Mouse (Mus musculus) adrenal gland, postnatal 10 days (tissue): ENCODE results near the gene Mapkapk5. TPM values are rescaled to one million over a fixed set of nuclear protein-coding genes. Genes with fewer than 3 reads are reported as not detected.

ENCODE experiments used
- DNase-seq: peaks from one replicate; pipeline ENCODE4 v3.0.0; 2021; ENCODE audit warnings: mixed read lengths
- long read RNA-seq, 2 experiments: library from polyadenylated mRNA; stranded (forward); transcript quantifications; one replicate each; pipeline ENCODE4 v2.0.0; 2021
- total RNA-seq, 2 experiments: library from RNA; stranded (reverse); gene quantifications; 2 replicates each; pipeline ENCODE4 v1.2.3; 2021

Mapkapk5 gene
- 10 to 100 TPM; 82.2 to 90.6 TPM for total RNA-seq
- long read RNA-seq, experiment 1, transcript Mapkapk5-201 (14 exons, 2,234 nt) = major isoform, 12 of 28 reads
- long read RNA-seq, experiment 1, transcript Mapkapk5-204 (14 exons, 1,513 nt) = minor isoform, 9 of 28 reads
- long read RNA-seq, experiment 1, partial matches to known transcripts = 3 of 28 reads
- long read RNA-seq, experiment 1, other reads (novel, unspliced or antisense) = 2 of 28 reads
- long read RNA-seq, experiment 2, transcript Mapkapk5-201 (14 exons, 2,234 nt) = major isoform, 5 of 10 reads
- long read RNA-seq, experiment 2, partial matches to known transcripts = 2 of 10 reads
- long read RNA-seq, experiment 2, other reads (novel, unspliced or antisense) = 2 of 10 reads

DNA sequence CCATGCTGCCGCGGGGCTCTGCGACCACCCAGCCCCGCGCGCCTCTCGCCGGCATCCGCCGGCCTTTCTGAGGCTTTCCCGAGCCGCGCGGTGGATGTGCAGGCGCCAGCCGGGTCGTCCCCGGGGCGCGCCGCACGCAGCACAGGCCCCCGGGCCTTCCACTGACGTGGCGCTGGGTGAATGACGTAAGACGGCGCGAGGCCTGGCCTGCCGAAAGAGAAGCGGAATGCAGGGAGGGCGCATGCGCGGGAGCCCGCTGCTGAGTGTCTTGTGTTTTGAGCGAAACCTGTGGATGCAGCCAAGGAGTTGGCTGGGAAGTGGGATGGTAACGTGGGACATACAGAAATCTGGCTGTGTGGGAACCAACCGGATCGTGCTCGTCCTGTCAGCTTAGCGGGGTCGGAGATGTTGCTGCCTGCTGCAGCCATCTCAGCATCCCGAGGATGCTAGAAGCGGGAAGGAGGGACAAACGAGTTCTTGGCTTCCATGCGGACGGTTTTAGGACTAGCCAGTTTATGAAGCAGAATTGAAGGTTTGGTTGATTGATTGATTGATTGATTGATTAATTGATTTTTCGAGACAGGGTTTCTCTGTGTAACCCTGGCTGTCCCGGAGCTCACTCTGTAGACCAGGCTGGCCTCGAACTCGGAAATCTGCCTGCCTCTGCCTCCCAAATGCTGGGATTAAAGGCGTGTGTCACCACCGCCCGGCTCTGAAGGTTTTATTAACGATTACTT is at the start of gene Mapkapk5:
Gene Mapkapk5, minus strand, starts transcription at position 113 of the 737 bp plus-strand sequence.
- DNase-seq = peak; percentile 99

DNA sequence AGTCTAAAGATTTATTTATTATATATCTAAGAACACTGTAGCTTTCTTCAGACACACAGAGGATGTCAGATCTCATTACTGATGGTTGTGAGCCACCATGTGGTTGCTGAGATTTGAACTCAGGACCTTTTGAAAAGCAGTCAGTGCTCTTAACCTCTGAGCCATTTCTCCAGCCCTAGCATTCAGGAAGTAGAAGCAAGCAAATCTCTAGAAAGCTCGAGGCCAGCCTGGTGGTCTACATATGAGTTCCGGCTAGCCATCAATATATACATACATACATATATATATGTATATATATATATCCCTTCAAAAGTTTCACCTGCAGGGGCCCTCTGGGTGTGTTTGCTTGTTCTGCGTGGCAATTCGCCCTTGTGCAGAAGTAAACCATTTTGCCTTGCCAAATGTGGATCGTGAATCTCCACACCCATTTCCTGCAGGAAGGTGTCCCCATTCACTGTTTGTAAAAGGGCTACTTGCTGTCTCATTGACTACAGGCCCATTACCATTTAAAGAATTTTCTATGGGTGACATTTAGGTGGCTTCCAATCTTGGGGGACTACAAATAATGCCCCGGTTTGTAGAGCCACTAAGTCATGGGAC is 49.1 kb upstream of the Mapkapk5 start:
- DNase-seq = no peak

DNA sequence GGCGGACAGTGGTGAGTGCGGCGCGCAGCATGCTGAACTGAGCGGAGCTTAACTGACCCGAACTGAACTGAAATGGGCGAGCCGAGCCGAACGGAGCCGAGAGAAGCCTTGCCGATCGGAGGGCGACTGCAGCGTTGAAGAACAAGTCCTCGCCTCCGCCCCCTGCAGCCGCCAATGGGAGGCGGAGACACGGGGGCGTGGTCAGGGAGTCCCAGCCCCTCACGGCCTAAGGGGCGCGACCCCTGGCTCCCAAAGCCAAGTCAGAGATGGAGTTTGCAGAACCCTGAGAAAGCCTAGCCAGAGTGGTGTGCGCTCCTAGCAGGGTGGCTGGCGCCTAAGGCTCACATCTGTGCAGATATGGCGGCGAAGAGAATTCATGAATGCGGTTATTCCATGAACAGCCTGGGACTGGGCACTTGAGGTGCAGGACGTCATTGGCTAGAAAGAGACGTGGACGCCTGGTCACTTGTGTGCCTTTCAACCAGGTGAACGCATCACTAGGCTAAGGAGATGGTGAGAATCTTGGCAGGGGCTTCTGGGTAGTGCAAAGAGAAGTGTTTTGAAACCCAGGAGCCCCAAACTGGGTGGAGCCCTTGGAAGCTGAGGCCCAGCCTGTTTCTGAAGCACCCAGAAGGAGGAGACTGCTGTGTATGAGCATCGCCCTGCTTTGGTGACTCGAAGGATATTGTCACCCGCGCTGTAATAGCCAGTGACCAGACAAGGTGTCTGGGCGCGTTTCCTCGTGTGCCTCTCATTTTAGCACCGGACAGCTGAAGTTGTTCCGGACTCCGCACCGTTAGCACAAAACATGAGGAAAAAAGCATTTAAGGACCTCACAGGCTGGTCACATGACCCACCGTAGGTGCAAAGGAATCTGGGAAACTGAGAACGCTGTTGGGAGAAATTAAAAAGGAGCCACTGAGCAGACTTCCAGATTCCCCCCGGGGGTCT is 48.0 kb upstream of the Mapkapk5 start, which contains the start of gene Aldh2:
Gene Aldh2, minus strand, starts transcription at position 374 of the 951 bp plus-strand sequence.
- DNase-seq = peak; percentile 93

DNA sequence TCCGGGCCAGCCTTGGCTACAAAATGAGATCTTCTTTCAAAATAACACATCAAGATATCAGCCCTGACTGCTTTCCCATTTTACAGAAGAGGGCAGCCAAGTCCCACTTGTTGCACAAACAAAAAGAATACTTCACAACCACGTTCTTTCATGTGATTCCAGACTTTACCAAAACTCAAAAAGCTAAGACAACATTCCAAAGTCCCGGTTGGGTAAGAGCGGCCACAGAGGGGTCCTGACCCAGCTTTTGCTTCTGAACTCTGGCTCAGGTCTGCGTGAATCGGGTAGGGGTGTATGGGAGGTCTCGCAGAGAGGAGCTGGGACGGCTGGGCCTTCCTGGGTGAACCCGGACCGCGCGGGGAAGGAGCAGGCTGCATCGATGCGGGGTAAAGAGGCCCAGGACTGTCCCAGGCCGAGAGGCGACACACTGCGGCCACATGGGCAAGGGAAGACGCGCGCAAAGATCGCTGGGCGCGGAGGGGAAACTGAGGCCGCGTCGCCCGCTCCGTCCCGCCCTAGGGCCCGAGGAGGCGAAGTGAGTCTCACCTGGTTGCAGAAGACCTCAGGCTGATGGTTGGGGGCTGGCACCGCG is 47.2 kb upstream of the Mapkapk5 start:
- peak; percentile 53 for DNase-seq

DNA sequence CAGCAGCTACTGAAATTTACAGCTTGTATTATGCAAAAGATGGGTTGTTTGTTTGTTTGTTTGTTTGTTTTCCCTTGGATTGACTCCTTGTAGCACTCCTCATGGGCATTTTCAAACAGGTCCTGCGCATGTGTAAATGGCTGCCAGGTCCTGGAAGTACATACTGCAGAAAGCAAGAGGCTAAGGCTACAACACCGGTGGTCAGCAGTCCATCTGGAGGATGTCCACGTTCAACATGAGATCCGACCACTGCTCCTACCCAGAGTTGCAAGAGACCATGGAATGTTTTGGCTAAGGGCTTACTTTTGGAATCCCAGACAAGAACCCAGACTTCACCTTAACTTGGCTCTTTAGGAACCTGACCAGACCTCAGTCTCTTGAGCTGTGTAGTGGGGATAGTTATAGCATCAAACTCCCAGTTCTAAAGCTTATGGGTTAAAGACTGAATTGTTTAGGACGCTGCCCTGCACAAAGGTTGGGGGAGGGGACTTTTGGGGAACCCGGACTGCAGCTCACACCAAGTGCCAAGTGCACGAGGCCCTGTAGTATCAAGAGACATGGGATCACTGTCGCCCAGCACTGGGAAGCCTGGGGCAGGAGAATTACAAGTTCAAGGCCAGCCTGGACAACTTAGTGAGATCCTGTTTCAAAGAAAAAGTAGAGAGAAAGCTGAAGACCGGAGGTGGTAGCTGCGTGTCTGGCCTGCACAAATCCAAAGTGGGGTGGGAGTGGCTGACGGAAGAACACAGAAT is 46.5 kb upstream of the Mapkapk5 start:
- DNase-seq = peak; percentile 50

DNA sequence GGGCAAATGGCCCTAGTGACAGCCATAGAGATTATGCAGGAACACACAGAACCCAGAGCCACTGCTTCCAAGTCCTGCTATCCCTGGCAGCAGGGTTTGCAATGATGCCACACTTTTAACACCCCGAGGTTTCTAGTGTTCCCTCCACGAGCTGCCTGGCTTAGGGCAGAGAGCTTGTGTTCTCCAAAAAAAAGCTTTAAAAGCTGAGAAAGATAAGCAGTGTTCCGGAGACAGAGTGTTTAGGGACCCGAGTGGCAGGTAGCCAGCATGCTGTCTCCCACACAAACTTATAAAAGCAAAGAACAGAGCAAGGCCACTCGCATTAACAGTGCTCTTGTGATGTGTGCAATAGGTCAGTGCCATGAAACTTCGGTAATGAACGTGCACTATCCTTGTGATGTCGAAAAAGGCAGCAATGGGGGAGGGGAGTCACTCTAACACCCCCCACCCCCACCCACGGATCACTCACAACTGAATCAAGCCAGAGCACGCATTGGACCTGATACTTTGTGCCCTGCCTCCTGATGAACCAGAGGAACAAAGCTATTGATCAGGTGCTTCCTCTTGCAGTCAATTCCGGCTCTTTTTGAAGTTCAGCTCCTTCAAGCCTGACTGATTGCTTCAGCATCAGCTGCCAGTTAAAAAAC is 45.8 kb upstream of the Mapkapk5 start:
- DNase-seq = peak; percentile 59

DNA sequence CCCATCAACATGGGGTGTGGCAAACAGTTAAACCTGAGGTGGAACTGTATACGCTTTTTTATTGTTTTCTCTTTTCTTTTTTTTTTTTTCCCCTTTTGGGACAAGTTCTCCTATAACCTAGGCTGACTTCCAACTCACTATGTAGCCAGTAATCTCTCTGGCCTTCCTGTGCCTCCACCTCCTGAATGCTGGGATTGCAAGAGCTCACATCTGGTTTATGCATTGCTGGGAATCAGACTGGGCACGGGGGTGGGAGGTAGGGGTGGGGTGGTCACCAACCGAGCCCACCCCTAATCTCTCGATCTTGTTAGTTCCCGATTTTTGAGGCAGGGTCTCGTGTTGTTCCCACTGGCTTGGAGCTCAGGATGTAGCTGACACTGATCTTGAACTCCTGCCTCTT is 44.2 kb upstream of the Mapkapk5 start:
- DNase-seq = no peak

DNA sequence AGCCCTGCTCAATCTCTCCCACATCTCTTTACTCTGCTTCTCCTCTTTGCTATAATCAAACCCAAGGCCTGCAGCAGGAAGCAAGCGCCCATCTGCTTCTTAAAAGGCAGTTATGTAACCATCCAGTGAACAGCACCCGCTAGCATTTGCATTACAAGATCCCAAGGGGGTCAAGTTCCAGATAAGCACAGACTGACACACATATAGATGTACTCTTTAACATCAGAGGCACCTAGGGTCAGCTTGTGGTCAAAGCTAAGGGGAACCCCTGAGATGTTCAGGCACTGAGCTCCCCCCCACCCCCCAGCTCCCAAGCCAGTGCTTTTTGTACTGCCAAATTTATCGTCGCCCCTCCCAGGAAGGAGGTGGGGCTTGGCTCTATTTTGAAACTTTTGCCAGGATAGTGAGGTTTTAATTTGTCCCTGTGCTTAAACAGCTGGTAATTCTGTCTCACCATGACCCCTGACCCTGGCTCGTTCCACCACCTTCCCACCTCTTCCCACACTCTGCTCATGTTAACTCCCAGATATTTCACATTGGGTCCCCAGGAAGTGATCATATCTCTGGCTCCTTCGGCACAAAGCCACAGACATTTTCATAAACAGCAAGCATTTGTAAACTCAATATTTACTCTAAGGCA is 40.8 kb upstream of the Mapkapk5 start:
- DNase-seq = peak; percentile 63

DNA sequence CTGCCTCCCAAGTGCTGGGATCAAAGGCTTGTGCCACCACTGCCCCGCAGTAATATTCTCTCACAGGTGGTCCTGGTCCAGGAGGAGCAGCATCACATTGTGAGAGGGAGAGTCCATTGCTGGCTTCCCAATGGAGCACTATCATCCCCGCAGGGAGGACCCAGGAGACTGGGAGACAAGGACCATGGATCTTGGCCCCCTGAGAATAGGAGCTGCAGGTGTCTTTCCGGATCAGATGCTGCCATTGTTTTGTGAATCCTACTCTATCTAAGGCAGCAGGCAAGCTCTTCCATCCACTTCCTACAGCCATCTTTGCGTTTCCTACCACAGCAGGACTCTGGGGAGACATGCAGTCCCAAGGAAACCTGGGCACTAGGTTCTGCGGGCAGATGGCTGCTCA is 40.0 kb upstream of the Mapkapk5 start:
- no peak for DNase-seq

DNA sequence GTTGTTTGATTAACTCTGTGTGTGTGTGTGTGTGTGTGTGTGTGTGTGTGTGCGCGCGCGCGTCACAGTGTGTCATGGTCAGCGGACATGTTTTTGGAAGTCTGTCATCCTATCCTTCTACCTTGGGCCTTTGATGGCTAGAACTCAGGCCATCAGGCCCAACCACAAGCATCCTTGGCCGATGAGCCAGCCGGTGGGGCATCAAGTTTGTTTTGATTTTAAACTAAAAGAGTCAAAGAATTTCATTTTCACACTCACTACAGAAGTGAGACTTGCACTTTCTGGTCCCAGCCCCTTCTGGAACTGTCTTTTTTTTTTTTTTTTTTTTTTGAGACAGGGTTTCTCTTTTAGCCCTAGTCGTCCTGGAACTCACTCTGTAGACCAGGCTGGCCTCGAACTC is 39.3 kb upstream of the Mapkapk5 start:
- no peak for DNase-seq

DNA sequence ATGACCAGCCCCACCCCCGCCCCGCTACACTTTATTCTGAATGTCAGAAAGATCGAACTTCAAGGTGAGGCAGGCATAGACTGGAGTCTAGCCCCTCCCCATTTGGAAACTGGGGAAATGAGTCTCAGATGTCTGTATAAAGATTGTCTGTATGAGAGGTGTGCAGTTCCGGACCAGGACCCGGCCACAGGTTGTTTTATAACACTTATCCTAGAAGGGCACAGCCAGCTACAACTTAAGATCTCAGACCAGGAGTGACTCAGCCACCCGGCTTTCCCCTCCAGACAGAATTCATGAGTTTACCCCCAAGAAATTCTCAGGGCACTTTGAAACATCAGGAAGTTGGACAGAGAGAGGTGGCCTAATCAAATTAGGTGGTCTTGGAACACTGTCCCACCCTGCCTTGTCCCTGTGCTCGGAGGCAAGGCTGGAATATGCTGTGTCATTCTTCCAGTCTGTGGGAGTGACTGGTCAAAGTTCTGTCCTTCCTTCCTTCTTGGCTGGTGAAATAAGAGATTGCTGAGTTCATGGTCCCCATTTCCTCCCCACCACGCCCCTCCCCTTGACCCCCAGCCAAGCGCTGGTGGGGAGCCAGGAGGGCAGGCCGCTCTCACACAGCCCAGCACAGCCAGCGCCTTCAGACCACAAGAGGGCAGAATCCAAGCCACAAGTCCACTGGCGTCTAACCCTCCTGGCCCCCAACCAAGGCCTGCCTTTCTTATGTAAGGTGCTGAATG is 38.2 kb upstream of the Mapkapk5 start:
- peak; percentile 96 for DNase-seq

DNA sequence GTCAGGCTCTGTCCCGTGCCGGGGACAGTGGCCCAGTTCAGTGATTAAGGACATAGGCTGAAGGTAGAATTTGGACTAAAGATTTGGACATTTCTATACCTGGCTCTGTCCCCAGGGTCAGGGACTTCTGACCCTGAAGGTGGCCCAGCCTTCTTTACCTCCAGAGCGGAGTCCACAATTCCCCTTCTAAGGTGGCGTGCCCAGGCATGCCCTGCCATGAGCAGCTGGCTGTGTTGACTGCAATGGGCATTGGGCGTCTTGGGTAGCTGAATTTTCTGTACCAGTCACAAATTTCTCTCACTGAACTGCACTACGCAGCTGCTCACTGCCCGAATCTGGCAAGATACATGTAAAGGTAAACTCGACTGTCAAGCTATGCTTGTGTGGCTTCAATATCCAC is 36.2 kb upstream of the Mapkapk5 start:
- DNase-seq = no peak

DNA sequence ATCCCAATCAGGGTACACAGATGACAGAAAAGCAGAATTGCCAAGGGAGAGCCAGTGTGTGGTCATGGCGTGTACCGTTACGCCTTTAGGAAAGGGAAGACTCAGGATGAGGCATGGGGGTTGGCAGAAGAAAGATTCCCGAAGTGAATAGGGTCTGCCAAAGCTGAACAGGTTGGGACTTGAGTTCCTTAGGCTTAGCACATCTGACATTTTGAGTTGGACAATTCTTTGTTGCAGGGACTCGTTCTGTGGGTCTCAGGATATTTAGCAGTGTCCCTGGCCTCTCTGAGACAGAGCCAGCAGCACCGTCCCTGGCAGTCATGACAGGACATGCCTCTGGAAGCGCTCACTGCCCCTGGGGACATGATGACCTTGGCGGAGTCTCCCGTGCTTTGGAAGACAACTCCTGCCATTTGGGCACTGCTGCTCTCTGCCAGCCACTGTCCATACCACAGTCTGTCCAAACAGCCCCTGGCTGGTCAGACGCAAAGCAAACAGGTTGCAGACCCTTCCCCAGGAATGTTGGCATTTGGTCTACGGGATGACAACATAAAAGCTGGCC is 31.3 kb upstream of the Mapkapk5 start:
- DNase-seq = peak; percentile 81

DNA sequence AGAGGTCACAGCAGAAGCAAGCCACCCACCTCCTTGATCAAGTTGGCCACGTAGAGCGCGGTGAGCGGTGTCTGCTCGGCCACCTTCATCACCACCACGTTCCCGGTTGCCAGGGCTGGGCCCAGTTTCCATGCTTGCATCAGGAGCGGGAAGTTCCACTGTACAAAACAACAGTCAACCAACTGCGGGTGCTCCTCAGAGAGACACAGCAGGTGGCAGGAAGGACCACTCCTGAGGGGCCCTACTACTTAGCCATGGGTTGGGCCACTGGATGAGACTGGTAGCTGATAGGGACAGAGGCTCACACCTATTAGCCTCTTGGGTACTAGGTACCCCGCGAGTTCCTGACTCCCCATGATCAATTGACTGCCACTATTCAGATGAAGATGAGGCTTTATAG is 30.2 kb upstream of the Mapkapk5 start:
- DNase-seq = no peak

DNA sequence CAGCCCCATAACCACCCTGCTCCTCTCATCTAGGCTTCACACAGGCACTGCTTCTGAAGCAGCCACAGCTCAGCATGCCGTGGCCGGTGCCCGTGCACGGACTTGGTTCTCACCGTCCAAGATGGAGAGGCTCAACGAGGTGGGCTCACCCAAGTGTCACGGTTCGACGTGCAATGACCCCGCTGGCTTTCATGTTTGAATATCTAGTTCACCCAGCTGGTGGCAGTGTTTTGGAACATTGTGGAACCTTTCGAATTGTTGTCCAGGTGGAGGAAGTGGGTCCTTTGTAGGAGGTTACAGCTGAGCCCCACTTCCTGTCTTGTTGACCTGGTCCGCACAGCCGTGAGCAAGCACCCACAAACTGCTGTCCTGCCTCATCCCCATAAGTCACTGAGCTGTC is 28.4 kb upstream of the Mapkapk5 start:
- no peak for DNase-seq

DNA sequence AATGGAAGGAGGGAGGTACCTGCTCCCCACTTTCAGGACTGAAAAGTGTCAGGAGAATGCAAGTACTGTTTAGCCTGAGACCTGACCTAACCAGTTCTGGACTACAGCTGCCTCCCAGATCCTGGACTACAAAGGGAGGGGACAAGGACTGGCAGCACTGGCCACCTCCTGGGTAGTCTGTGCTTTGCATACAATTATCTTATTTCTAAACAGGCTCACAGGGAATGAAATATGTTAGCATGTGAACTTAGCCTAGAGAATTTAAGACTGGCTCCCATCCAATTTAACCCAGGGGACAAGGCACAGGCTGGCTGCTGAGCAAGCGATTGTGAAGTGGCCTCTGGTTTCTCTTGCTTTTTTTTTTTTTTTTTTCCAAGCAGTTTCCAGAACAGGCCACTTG is 25.1 kb upstream of the Mapkapk5 start:
- no peak for DNase-seq

DNA sequence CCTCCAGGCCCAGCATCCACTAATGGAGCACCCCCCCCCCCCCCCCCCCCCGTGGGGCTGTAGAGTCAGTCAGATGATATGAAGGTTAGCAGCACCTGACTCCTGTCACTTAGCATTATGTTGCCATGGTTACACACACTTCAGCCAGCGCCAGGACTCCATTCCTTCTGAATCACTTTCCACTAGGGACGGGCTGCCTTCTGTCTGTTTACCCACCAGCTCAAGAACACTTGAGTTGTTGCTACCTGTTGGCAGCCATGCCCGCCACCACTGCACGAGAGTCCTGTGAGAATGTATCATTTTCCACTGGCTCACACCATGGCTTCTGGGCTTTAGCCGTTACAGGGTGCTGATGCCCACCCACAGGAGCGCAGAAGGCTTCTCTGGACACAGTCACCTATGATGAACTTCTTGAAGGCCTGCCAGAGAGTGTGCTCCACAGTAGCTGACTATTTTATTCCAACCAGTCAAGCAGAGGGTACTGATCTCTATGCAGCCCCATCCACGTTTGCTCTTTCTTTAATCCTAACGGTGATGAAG is 24.2 kb upstream of the Mapkapk5 start:
- DNase-seq = no peak

DNA sequence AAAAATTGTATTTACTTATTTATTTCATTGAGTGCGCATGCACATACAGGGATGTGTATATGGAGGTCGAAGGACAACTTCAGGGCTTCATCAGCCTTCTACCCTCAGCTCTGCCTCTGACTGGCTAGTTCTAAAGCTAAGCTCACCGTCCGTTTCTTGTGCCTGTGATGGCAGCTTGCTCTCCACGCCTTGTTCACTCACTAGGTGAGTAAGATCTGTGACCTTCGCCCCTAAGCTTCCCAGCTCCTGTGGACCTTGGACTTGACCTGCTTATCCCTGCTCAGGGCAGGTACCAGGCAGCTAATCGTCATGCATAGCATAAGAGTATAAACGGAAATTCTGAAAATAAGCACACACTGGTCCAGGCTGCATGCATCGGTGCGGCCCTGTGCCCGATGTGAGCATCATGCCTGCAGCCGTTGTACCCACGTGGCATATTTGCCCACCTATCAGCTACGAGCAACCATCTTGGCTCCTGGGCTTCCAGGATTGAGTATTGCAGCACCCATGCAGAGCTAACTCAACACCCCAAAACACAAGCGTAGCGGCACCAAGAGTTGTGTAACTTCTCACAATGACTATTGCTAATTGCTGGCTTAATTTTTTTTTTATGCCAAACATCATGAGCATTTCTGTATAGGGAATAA is 20.5 kb upstream of the Mapkapk5 start:
- no peak for DNase-seq
